Mouse (Mus musculus) intestine, embryonic 14.5 days (tissue): ENCODE results near the gene Npvf. TPM values are rescaled to one million over a fixed set of nuclear protein-coding genes. Genes with fewer than 3 reads are reported as not detected.
"Not testable (repeated sequence)": the region's sequence is repeated elsewhere in the genome, so short reads cannot be mapped to it uniquely, and the experiment has no call there.

Source experiments
- ATAC-seq: fragments of 200-750 bp; cut with Nextera tagmentation; replicated peaks from 2 replicates; pipeline ENCODE4 v1.8.0; 2017; ENCODE audit warnings: low read depth, moderate number of reproducible peaks, moderate TSS enrichment, moderate library complexity; ENCODE audit not compliant: low FRiP score, low TSS enrichment
- DNase-seq: peaks from one replicate; pipeline ENCODE4 v3.0.0-alpha.2; 2018; ENCODE audit warnings: low spot score
- H3K27ac ChIP-seq: fragments of 300-500 bp; sonication (generic); 2 replicates; pipeline ENCODE4 v1.5.1; 2014; ENCODE audit warnings: low read depth, mild to moderate bottlenecking, control low read depth
- H3K27me3 ChIP-seq: fragments of 300-500 bp; sonication (generic); replicated peaks from 2 replicates; pipeline ENCODE4 v1.6.1; 2014; ENCODE audit warnings: low read length, control low read depth; ENCODE audit not compliant: control insufficient read depth, insufficient read depth
- H3K36me3 ChIP-seq: fragments of 300-500 bp; sonication (generic); 2 replicates; pipeline ENCODE4 v1.6.1; 2014; ENCODE audit warnings: low read length, control low read depth; ENCODE audit not compliant: control insufficient read depth, insufficient read depth
- H3K4me1 ChIP-seq: fragments of 300-500 bp; sonication (generic); replicated peaks from 2 replicates; pipeline ENCODE4 v1.6.1; 2014; ENCODE audit warnings: low read length, control low read depth, mixed read lengths; ENCODE audit not compliant: control insufficient read depth, insufficient read depth
- H3K4me2 ChIP-seq: fragments of 300-500 bp; sonication (generic); 2 replicates; pipeline ENCODE4 v1.6.1; 2014; ENCODE audit warnings: low read length
- H3K4me3 ChIP-seq: fragments of 300-500 bp; sonication (generic); 2 replicates; pipeline ENCODE4 v1.5.1; 2014; ENCODE audit warnings: low read depth, low read length, control low read depth, mixed read lengths
- H3K9ac ChIP-seq: fragments of 300-500 bp; sonication (generic); 2 replicates; pipeline ENCODE4 v1.6.1; 2014; ENCODE audit warnings: mild to moderate bottlenecking, low read length
- H3K9me3 ChIP-seq: fragments of 300-500 bp; sonication (generic); 2 replicates; pipeline ENCODE4 v1.6.1; 2016; ENCODE audit warnings: low read length, control low read depth; ENCODE audit not compliant: control insufficient read depth
- WGBS: fragments of 180-500 bp; shearing (Covaris S2); extraction: QIAGEN DNeasy Blood & Tissue Kit; methylation state at CpG from one replicate; pipeline ENCODE4 v1.1.7; 2014; 5-methylcytosine and 5-hydroxymethylcytosine counted together
- polyA plus RNA-seq: library from polyadenylated mRNA; unstranded; fragments of >200 nt; fragmentation: Nextera tagmentation; extraction: Ambion mirVana; gene quantifications from 2 replicates; pipeline ENCODE4 v1.2.1, GENCODE M21; 2014

The Npvf gene
- polyA plus RNA-seq, 1 experiment from 2014 or later = not detected

- Histone ChIP-seq H3K36me3 (no peaks in the 10 kb centered on the region), H3K27ac (no peak overlapping the region), H3K27me3 (no peaks in the 10 kb centered on the region), H3K9ac (no peak overlapping the region), H3K4me1 (no peaks in the 10 kb centered on the region), H3K9me3 (no peaks in the 10 kb centered on the region), H3K4me2 (no peak overlapping the region), H3K4me3 (no peak overlapping the region)
- 73% methylated on average over 6 of the region's 6 CpGs for WGBS
- ATAC-seq = no peak
- DNase-seq = no peak
Measured at GRCm38 (mm10) chr6:50647656-50648055, 6.6 kb downstream of the Npvf start.

- no peaks in the 10 kb centered on the region for H3K36me3 ChIP-seq
- WGBS = 48% methylated on average over 3 of the region's 3 CpGs
- no peak for ATAC-seq
- DNase-seq = no peak
- H3K4me1 ChIP-seq = 0 out of 2 replicates have a peak, but pooled peaks cover 4% of the 10 kb centered on the region
- no peak overlapping the region for H3K9ac ChIP-seq
- no peak overlapping the region for H3K27ac ChIP-seq
- no peak overlapping the region for H3K4me2 ChIP-seq
- no peaks in the 10 kb centered on the region for H3K27me3 ChIP-seq
- H3K4me3 ChIP-seq = no peak overlapping the region
- no peaks in the 10 kb centered on the region for H3K9me3 ChIP-seq
Measured at GRCm38 (mm10) chr6:50646659-50647058, 7.6 kb downstream of the Npvf start.

GRCm38 (mm10) chr6:50644701-50645100, 9.5 kb downstream of the Npvf start:
- DNase-seq = no peak
- Histone ChIP-seq H3K27ac (no peak overlapping the region), H3K36me3 (no peaks in the 10 kb centered on the region), H3K4me1 (0 out of 2 replicates have a peak, but pooled peaks cover 4% of the 10 kb centered on the region), H3K9me3 (no peaks in the 10 kb centered on the region), H3K9ac (no peak overlapping the region), H3K4me3 (no peak overlapping the region), H3K27me3 (no peaks in the 10 kb centered on the region), H3K4me2 (no peak overlapping the region)
- WGBS = 63% methylated on average over 3 of the region's 3 CpGs
- no peak for ATAC-seq

GRCm38 (mm10) chr6:50641898-50642297, 12.3 kb downstream of the Npvf start:
- Histone ChIP-seq H3K27me3 (no peaks in the 10 kb centered on the region), H3K4me2 (no peak overlapping the region), H3K9ac (no peak overlapping the region), H3K4me1 (0 out of 2 replicates have a peak, but pooled peaks cover 4% of the 10 kb centered on the region), H3K36me3 (no peaks in the 10 kb centered on the region), H3K9me3 (no peaks in the 10 kb centered on the region), H3K27ac (no peak overlapping the region), H3K4me3 (no peak overlapping the region)
- DNase-seq (no peak), ATAC-seq (no peak)
- 62% methylated on average over 5 of the region's 5 CpGs for WGBS

- Histone ChIP-seq H3K4me2 (no peak overlapping the region), H3K4me3 (no peak overlapping the region), H3K36me3 (no peaks in the 10 kb centered on the region), H3K9me3 (no peaks in the 10 kb centered on the region), H3K27me3 (no peaks in the 10 kb centered on the region), H3K4me1 (0 out of 2 replicates have a peak, but pooled peaks cover 4% of the 10 kb centered on the region), H3K9ac (no peak overlapping the region), H3K27ac (no peak overlapping the region)
- 76% methylated on average over 4 of the region's 4 CpGs for WGBS
- DNase-seq (no peak), ATAC-seq (no peak)
Measured at GRCm38 (mm10) chr6:50640377-50640776, 13.9 kb downstream of the Npvf start.

GRCm38 (mm10) chr6:50639656-50640055, 14.6 kb downstream of the Npvf start:
- H3K27ac ChIP-seq = no peak overlapping the region
- no peak for DNase-seq
- H3K4me2 ChIP-seq = no peak overlapping the region
- H3K9ac ChIP-seq = no peak overlapping the region
- 0 out of 2 replicates have a peak, but pooled peaks cover 4% of the 10 kb centered on the region for H3K4me1 ChIP-seq
- no peak overlapping the region for H3K4me3 ChIP-seq
- no peak for ATAC-seq
- WGBS = 39% methylated on average over 2 of the region's 2 CpGs
- no peaks in the 10 kb centered on the region for H3K36me3 ChIP-seq
- H3K27me3 ChIP-seq = no peaks in the 10 kb centered on the region
- no peaks in the 10 kb centered on the region for H3K9me3 ChIP-seq

GRCm38 (mm10) chr6:50626170-50626569, 28.1 kb downstream of the Npvf start:
- not testable (repeated sequence) for H3K27me3 ChIP-seq, H3K27ac ChIP-seq, ATAC-seq, H3K9me3 ChIP-seq, H3K36me3 ChIP-seq, H3K9ac ChIP-seq, DNase-seq, H3K4me3 ChIP-seq, H3K4me2 ChIP-seq, H3K4me1 ChIP-seq
- WGBS = 63% methylated on average over 2 of the region's 2 CpGs

GRCm38 (mm10) chr6:50618273-50618672, 36.0 kb downstream of the Npvf start:
- WGBS = 80% methylated on average over 1 of the region's 1 CpGs
- not testable (repeated sequence) for H3K4me2 ChIP-seq, DNase-seq, H3K27ac ChIP-seq, H3K4me1 ChIP-seq, H3K36me3 ChIP-seq, H3K4me3 ChIP-seq, ATAC-seq, H3K9ac ChIP-seq, H3K9me3 ChIP-seq, H3K27me3 ChIP-seq

GRCm38 (mm10) chr6:50601620-50602019, 52.6 kb downstream of the Npvf start:
- no peaks in the 10 kb centered on the region for H3K27me3 ChIP-seq
- no peaks in the 10 kb centered on the region for H3K9me3 ChIP-seq
- H3K4me3 ChIP-seq = no peak overlapping the region
- H3K4me2 ChIP-seq = no peak overlapping the region
- DNase-seq (peak; percentile 64), ATAC-seq (no peak)
- 36% methylated on average over 4 of the region's 4 CpGs for WGBS
- H3K9ac ChIP-seq = no peak overlapping the region
- H3K36me3 ChIP-seq = no peaks in the 10 kb centered on the region
- H3K4me1 ChIP-seq = peaks cover 12% of the 10 kb centered on the region; the same call in 1 of the 2 replicates
- no peak overlapping the region for H3K27ac ChIP-seq
